Mouse (Mus musculus): Measurements from ENCODE around the gene Zmynd10.

DNA sequence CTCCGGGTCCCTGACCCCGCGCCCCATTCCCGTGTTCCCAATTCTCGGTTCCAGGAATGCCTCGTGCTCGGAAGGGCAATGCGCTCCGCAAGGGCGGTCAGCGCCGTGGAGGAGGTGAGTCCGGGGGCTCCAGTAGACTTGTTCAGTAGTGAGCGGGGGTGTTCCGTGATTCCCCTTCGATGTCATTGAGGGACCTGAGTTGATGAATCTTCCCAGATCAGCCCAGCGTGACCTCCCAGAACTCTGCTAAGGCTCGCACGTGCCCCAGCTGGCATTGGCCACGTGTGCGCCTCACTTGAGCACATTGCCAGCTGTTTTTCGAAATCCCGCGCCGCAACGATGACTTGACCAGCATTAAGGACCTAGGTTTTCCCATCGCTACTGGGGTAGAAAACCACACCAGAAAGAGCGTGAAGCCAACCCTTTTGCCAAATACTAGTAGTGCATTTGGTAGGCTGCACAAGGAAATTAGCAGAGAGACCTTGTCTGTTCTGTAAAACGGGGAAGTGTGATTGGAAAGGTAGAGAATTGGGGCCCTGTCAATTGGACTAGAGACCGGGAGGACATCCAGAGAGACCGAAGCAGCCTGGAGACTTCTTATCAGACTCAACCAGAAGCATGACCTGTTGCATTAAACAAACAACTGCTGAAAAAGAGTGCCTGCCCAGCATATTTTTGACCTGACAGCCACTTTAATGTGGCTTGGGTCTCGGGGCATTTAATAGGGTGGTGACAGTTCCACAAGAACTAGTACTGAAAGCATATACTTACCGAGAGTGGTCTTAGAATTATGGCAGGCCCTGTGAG is 40.9 kb downstream of the Zmynd10 start:
- TF ChIP-seq CTCF (conservative IDR thresholded peaks at IDR 0.05; ENCODE audit: insufficient read depth, insufficient read length, low read depth, low read length), result no peak
- TF ChIP-seq POLR2A (IDR thresholded peaks at IDR 0.05; ENCODE audit: low read depth, low read length), result no peak
